Comparison of ENCODE assay signal across 25 mouse cellular contexts in genomic region chr16:46291067-46291833, GRCm38 (mm10).
DNase-seq lines count a peak whose midpoint lies in the region; ATAC-seq and TF ChIP-seq lines count a peak whose summit lies in the region.
"Had no signal": no experiment of that assay in that cellular context is flagged by ENCODE, and none has a peak within 500 bp of the region (broad histone marks: within the 10 kb centered on the region; RNA-seq: fewer than 3 reads in every experiment).

No protein-coding gene starts in this region.

- no peaks in the 10 kb centered on the region for H3K4me1 ChIP-seq in hindbrain, postnatal 0 days (ENCODE audit: insufficient read depth, low read length)
- H3K4me1 ChIP-seq in hindbrain, embryonic 10.5 days (replicated peaks): peaks cover 18% of the 10 kb centered on the region; the same call in 1 of the 2 replicates
- peaks cover 22% of the 10 kb centered on the region for H3K4me1 ChIP-seq in forebrain, embryonic 13.5 days
- H3K4me1 ChIP-seq in midbrain, embryonic 16.5 days (ENCODE audit: control insufficient read depth, insufficient read depth, low read length): no peaks in the 10 kb centered on the region
- H3K4me1 ChIP-seq: heart, embryonic 12.5 days; hindbrain, embryonic 15.5 days; intestine, embryonic 15.5 days; limb, embryonic 12.5 days; liver, embryonic 15.5 days; stomach, embryonic 15.5 days had no signal

- peak; percentile 24; the same call in 1 of the 2 replicates for ATAC-seq in hindbrain, postnatal 0 days
- ATAC-seq in forebrain, embryonic 13.5 days: peak; percentile 19; the same call in 1 of the 2 replicates
- ATAC-seq in midbrain, embryonic 16.5 days: 0 out of 2 replicates have a peak, but pooled peaks have one; percentile 54
- no peak for ATAC-seq in megakaryocyte progenitor cell, adult 5-6 weeks (replicated peaks; ENCODE audit: poor library complexity)

- DNase-seq in embryo, embryonic 10.5 days (ENCODE audit: low spot score): peak; percentile 8
- DNase-seq in embryo, embryonic 10 days (ENCODE audit: low spot score): no peak
- DNase-seq in hindbrain, postnatal 0 days (ENCODE audit: low spot score): peak; percentile 32
- no peak for DNase-seq in hindbrain, embryonic 10.5 days (ENCODE audit: low spot score)
- no peak for DNase-seq in kidney, postnatal 4 days
- DNase-seq: adrenal gland, postnatal 10 days; cerebellum, adult 11-12 months; cerebellum, adult 9-11 months; gastrocnemius, adult 2 months; gastrocnemius, postnatal 36 days; heart, postnatal 4 days; kidney, adult 2 months; right cerebral cortex, postnatal 25 days had no signal

- H3K27ac ChIP-seq in hindbrain, postnatal 0 days: no peak overlapping the region
- H3K27ac ChIP-seq in hindbrain, embryonic 10.5 days: no peak overlapping the region
- no peak overlapping the region for H3K27ac ChIP-seq in forebrain, embryonic 13.5 days
- no peak overlapping the region for H3K27ac ChIP-seq in midbrain, embryonic 16.5 days (ENCODE audit: low read length)
- H3K27ac ChIP-seq: gastrocnemius, adult 2 months; hindbrain, embryonic 15.5 days; intestine, embryonic 15.5 days; limb, embryonic 12.5 days; liver, embryonic 15.5 days; lung, embryonic 15.5 days; neural tube, embryonic 13.5 days; stomach, embryonic 15.5 days had no signal

- no peaks in the 10 kb centered on the region for H3K9me3 ChIP-seq in hindbrain, postnatal 0 days (ENCODE audit: low read length)
- H3K9me3 ChIP-seq in hindbrain, embryonic 10.5 days: no peaks in the 10 kb centered on the region
- H3K9me3 ChIP-seq in forebrain, embryonic 13.5 days (replicated peaks): no peaks in the 10 kb centered on the region
- H3K9me3 ChIP-seq in midbrain, embryonic 16.5 days (replicated peaks; ENCODE audit: control insufficient read depth, low read length, poor library complexity, severe bottlenecking): no peaks in the 10 kb centered on the region
- H3K9me3 ChIP-seq: heart, embryonic 12.5 days; hindbrain, embryonic 15.5 days; intestine, embryonic 15.5 days; limb, embryonic 12.5 days; liver, embryonic 15.5 days; lung, embryonic 15.5 days; neural tube, embryonic 13.5 days; stomach, embryonic 15.5 days had no signal

- no peak overlapping the region for H3K4me2 ChIP-seq in hindbrain, postnatal 0 days (ENCODE audit: low read depth, low read length)
- no peak overlapping the region for H3K4me2 ChIP-seq in forebrain, embryonic 13.5 days
- H3K4me2 ChIP-seq in midbrain, embryonic 16.5 days (ENCODE audit: low read length): no peak overlapping the region
- H3K4me2 ChIP-seq: heart, embryonic 12.5 days; hindbrain, embryonic 15.5 days; intestine, embryonic 15.5 days; limb, embryonic 12.5 days; liver, embryonic 15.5 days; lung, embryonic 15.5 days; neural tube, embryonic 13.5 days; stomach, embryonic 15.5 days had no signal

- WGBS in hindbrain, postnatal 0 days: 25% methylated on average over 6 of the region's 6 CpGs
- WGBS in hindbrain, embryonic 10.5 days: 50% methylated on average over 6 of the region's 6 CpGs
- 14% methylated on average over 6 of the region's 6 CpGs for WGBS in forebrain, embryonic 13.5 days
- WGBS in midbrain, embryonic 16.5 days: 18% methylated on average over 6 of the region's 6 CpGs

- H3K36me3 ChIP-seq in hindbrain, postnatal 0 days (ENCODE audit: insufficient read depth, low read length): no peaks in the 10 kb centered on the region
- H3K36me3 ChIP-seq in hindbrain, embryonic 10.5 days: no peaks in the 10 kb centered on the region
- H3K36me3 ChIP-seq in forebrain, embryonic 13.5 days (ENCODE audit: poor library complexity, severe bottlenecking): no peaks in the 10 kb centered on the region
- H3K36me3 ChIP-seq in midbrain, embryonic 16.5 days (ENCODE audit: control insufficient read depth, insufficient read depth, low read length): no peaks in the 10 kb centered on the region
- H3K36me3 ChIP-seq: heart, embryonic 12.5 days; hindbrain, embryonic 15.5 days; intestine, embryonic 15.5 days; limb, embryonic 12.5 days; liver, embryonic 15.5 days; lung, embryonic 15.5 days; neural tube, embryonic 13.5 days; stomach, embryonic 15.5 days had no signal

- no peaks in the 10 kb centered on the region for H3K27me3 ChIP-seq in hindbrain, postnatal 0 days (ENCODE audit: insufficient read depth, low read length)
- no peaks in the 10 kb centered on the region for H3K27me3 ChIP-seq in hindbrain, embryonic 10.5 days (ENCODE audit: insufficient read depth, poor library complexity, severe bottlenecking)
- no peaks in the 10 kb centered on the region for H3K27me3 ChIP-seq in forebrain, embryonic 13.5 days
- no peaks in the 10 kb centered on the region for H3K27me3 ChIP-seq in midbrain, embryonic 16.5 days (ENCODE audit: control insufficient read depth, insufficient read depth, low read depth, low read length)
- H3K27me3 ChIP-seq: CH12.LX; heart, embryonic 12.5 days; hindbrain, embryonic 15.5 days; intestine, embryonic 15.5 days; limb, embryonic 12.5 days; liver, embryonic 15.5 days; lung, embryonic 15.5 days; neural tube, embryonic 13.5 days; stomach, embryonic 15.5 days had no signal

- no peak overlapping the region for H3K4me3 ChIP-seq in hindbrain, postnatal 0 days (ENCODE audit: low read length)
- H3K4me3 ChIP-seq in hindbrain, embryonic 10.5 days: no peak overlapping the region
- no peak overlapping the region for H3K4me3 ChIP-seq in forebrain, embryonic 13.5 days
- H3K4me3 ChIP-seq in midbrain, embryonic 16.5 days (ENCODE audit: low read depth, low read length): no peak overlapping the region
- H3K4me3 ChIP-seq: gastrocnemius, adult 2 months; heart, embryonic 12.5 days; hindbrain, embryonic 15.5 days; intestine, embryonic 15.5 days; limb, embryonic 12.5 days; liver, embryonic 15.5 days; lung, embryonic 15.5 days; neural tube, embryonic 13.5 days; stomach, embryonic 15.5 days had no signal

- no peak for TF ChIP-seq CTCF in hindbrain, postnatal 0 days (IDR thresholded peaks at IDR 0.05; ENCODE audit: low read depth)

- H3K9ac ChIP-seq in hindbrain, postnatal 0 days (replicated peaks; ENCODE audit: low read length): no peak overlapping the region
- H3K9ac ChIP-seq in forebrain, embryonic 13.5 days: no peak overlapping the region
- no peak overlapping the region for H3K9ac ChIP-seq in midbrain, embryonic 16.5 days (ENCODE audit: low read depth, low read length)
- H3K9ac ChIP-seq: heart, embryonic 12.5 days; hindbrain, embryonic 15.5 days; intestine, embryonic 15.5 days; limb, embryonic 12.5 days; liver, embryonic 15.5 days; lung, embryonic 15.5 days; neural tube, embryonic 13.5 days; stomach, embryonic 15.5 days had no signal

Comparison
In these comparisons a context has a peak if more than half of its experiments do, and no peak if none do; other contexts are left out.
1. DNase-seq: peak in embryo, embryonic 10.5 days (single experiment) and hindbrain, postnatal 0 days (single experiment); none in embryo, embryonic 10 days (single experiment), hindbrain, embryonic 10.5 days (single experiment) and kidney, postnatal 4 days (0 of 2).